Mouse (Mus musculus) G1E (cell line): ENCODE data around the gene 4931414P19Rik.

ENCODE experiments used
- CTCF ChIP-seq: IDR thresholded peaks from 2 replicates; pipeline ENCODE4 v1.5.1; 2012; ENCODE audit warnings: low read depth, low read length, inconsistent platforms, mixed read lengths
- GATA1 ChIP-seq: IDR thresholded peaks from 2 replicates; pipeline ENCODE4 v1.6.1; 2012; ENCODE audit warnings: borderline replicate concordance, low read length, inconsistent platforms, mixed read lengths
- GATA2 ChIP-seq: IDR thresholded peaks from 2 replicates; pipeline ENCODE4 v1.6.1; 2012; ENCODE audit warnings: low read depth, low read length, inconsistent platforms, borderline replicate concordance
- POLR2AphosphoS5 ChIP-seq: IDR thresholded peaks from 2 replicates; pipeline ENCODE4 v1.6.1; 2012; ENCODE audit warnings: low read depth, low read length, inconsistent platforms; ENCODE audit not compliant: insufficient replicate concordance
- TAL1 ChIP-seq: conservative IDR thresholded peaks from 2 replicates; pipeline ENCODE4 v1.6.1; 2012; ENCODE audit warnings: low read depth, low read length, inconsistent platforms, mixed read lengths

DNA sequence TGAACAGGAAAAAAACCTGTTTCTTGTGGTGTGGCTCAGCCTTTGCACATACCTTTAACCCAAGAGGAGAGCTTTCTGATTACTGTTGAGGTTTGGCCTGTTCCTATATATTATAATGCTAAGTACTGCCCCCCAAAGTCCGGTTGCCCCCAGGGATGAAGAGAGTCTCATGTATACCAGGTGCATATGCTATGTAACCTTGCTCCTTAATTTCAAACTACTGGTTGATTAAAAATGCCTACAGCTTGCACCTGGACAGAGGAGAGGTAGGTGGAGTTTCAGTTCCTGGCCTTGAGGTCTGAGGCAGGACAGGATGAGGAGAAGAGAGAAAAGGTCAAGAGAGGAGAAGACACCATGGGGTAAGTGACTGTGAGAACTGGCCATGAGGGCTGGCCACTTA lies 15.3 kb upstream of the 4931414P19Rik start, which contains the start of gene Psmb11:
- TF ChIP-seq CTCF (no peak), GATA1 (no peak), TAL1 (no peak), POLR2AphosphoS5 (no peak), GATA2 (no peak)
